Mouse (Mus musculus) regulatory T cell (primary cell): ENCODE results near the gene Olfr588-ps1.
"Not testable (repeated sequence)": the region's sequence is repeated elsewhere in the genome, so short reads cannot be mapped to it uniquely, and the experiment has no call there.

Source experiments
- in situ Hi-C: fragments of 300-600 bp; cut with MboI, MseI; formaldehyde crosslinking; loops from one replicate; pipeline ENCODE4 v1.15.1; 2025; ENCODE audit warnings: high pct_unique_total_duplicates

Olfr588-ps1 gene

GRCm38 (mm10) chr7:103140579-103140978 lies at the start of gene Olfr588-ps1:
Gene Olfr588-ps1 (plus strand): TSS chr7:103140879.
- in situ Hi-C loops: no loop called here

- in situ Hi-C loops: no loop called here
Measured at GRCm38 (mm10) chr7:103097420-103097819, 43.3 kb upstream of the Olfr588-ps1 start, which contains the start of gene Olfr585. Gene Olfr585 (plus strand): TSS chr7:103097720.

GRCm38 (mm10) chr7:103119406-103119805 lies 21.3 kb upstream of the Olfr588-ps1 start:
- in situ Hi-C loops: no loop called here

- in situ Hi-C loops: no loop called here
Measured at GRCm38 (mm10) chr7:103125538-103125937, 15.1 kb upstream of the Olfr588-ps1 start, which contains the start of gene Olfr586. Gene Olfr586 (minus strand): TSS chr7:103125638.

- in situ Hi-C loops: no loop called here
Measured at GRCm38 (mm10) chr7:103156256-103156655, 15.6 kb downstream of the Olfr588-ps1 start, which contains the start of gene Olfr589. Gene Olfr589 (minus strand): TSS chr7:103156356.

GRCm38 (mm10) chr7:103169697-103170096 lies 29.0 kb downstream of the Olfr588-ps1 start:
- in situ Hi-C loops: no loop called here

- in situ Hi-C loops: no loop called here
Measured at GRCm38 (mm10) chr7:103178240-103178639, 37.6 kb downstream of the Olfr588-ps1 start, which contains the start of gene Olfr591. Gene Olfr591 (minus strand): TSS chr7:103178340.

- in situ Hi-C loops: not testable (repeated sequence)
Measured at GRCm38 (mm10) chr7:103184503-103184902, 43.8 kb downstream of the Olfr588-ps1 start, which contains the start of gene Olfr592. Gene Olfr592 (plus strand): TSS chr7:103184803.
